Mouse (Mus musculus) mesoderm, embryonic 11.5 days (tissue): ENCODE data around the gene Aurkb.

ENCODE experiments used
- DNase-seq: peaks from one replicate; pipeline ENCODE4 v3.0.0-alpha.2; 2012; ENCODE audit warnings: low read depth, low spot score

Aurkb gene

GRCm38 (mm10) chr11:69064259-69065133 is 19.0 kb downstream of the Aurkb start:
- no peak for DNase-seq

- DNase-seq, result no peak
These were observed 20.0 kb downstream of the Aurkb start for GRCm38 (mm10) chr11:69065394-69065925.

GRCm38 (mm10) chr11:69066163-69066861 is 20.9 kb downstream of the Aurkb start:
- DNase-seq, result no peak

- peak; percentile 89 for DNase-seq
These were observed 21.5 kb downstream of the Aurkb start for GRCm38 (mm10) chr11:69066956-69067355.

GRCm38 (mm10) chr11:69067601-69068000 is 22.2 kb downstream of the Aurkb start:
- no peak for DNase-seq

- no peak for DNase-seq
These were observed 24.6 kb downstream of the Aurkb start for GRCm38 (mm10) chr11:69070093-69070492.

- peak; percentile 97 for DNase-seq
These were observed 25.3 kb downstream of the Aurkb start, which contains the start of gene Tmem107 for GRCm38 (mm10) chr11:69070590-69071222. TSS of gene Tmem107 (plus strand) at chr11:69070806.

GRCm38 (mm10) chr11:69071262-69071661 is 25.8 kb downstream of the Aurkb start:
- DNase-seq, result no peak

- no peak for DNase-seq
These were observed 26.8 kb downstream of the Aurkb start for GRCm38 (mm10) chr11:69072234-69072633.

- DNase-seq, result no peak
These were observed 27.2 kb downstream of the Aurkb start for GRCm38 (mm10) chr11:69072666-69073064.

- DNase-seq, result peak; percentile 94
These were observed 27.8 kb downstream of the Aurkb start for GRCm38 (mm10) chr11:69073065-69073888.

GRCm38 (mm10) chr11:69073951-69074775 is 28.7 kb downstream of the Aurkb start:
- no peak for DNase-seq

GRCm38 (mm10) chr11:69074776-69075069 is 29.3 kb downstream of the Aurkb start:
- DNase-seq, result no peak

- no peak for DNase-seq
These were observed 30.5 kb downstream of the Aurkb start for GRCm38 (mm10) chr11:69075764-69076479.

- DNase-seq, result no peak
These were observed 31.1 kb downstream of the Aurkb start for GRCm38 (mm10) chr11:69076572-69076971.

- DNase-seq, result no peak
These were observed 31.9 kb downstream of the Aurkb start for GRCm38 (mm10) chr11:69077316-69077715.

GRCm38 (mm10) chr11:69078041-69078440 is 32.6 kb downstream of the Aurkb start:
- DNase-seq, result no peak

- DNase-seq, result no peak
These were observed 33.5 kb downstream of the Aurkb start for GRCm38 (mm10) chr11:69078805-69079438.
